Mouse (Mus musculus) megakaryocyte, embryonic 14.5 days (primary cell): ENCODE results near the gene Dscam.

ENCODE experiments used
- FLI1 ChIP-seq: IDR thresholded peaks from 2 replicates; pipeline ENCODE4 v1.6.1; 2012; ENCODE audit warnings: low read length, inconsistent platforms, mixed read lengths
- GATA1 ChIP-seq: IDR thresholded peaks from 3 replicates; pipeline ENCODE4 v1.6.1; 2012; ENCODE audit warnings: mixed read lengths, low read length, inconsistent platforms, borderline replicate concordance

GRCm38 (mm10) chr16:97075920-97076572 is 94.5 kb downstream of the Dscam start:
- TF ChIP-seq GATA1 (no peak), FLI1 (no peak)
